18 mouse cellular contexts compared by ENCODE assay signal in genomic region chr13:56176310-56176709, GRCm38 (mm10). TPM values are rescaled to one million over a fixed set of nuclear protein-coding genes. Genes with fewer than 3 reads are reported as not detected.
A peak's percentile ranks its signal among the peaks of the same experiment; 100 is the strongest.
DNase-seq lines count a peak whose midpoint lies in the region; ATAC-seq and TF ChIP-seq lines count a peak whose summit lies in the region.
"Had no signal": no experiment of that assay in that cellular context is flagged by ENCODE, and none has a peak within 500 bp of the region (broad histone marks: within the 10 kb centered on the region; RNA-seq: fewer than 3 reads in every experiment).

No protein-coding gene starts in this region.

- no peak for ATAC-seq in limb, embryonic 15.5 days (ENCODE audit: insufficient number of reproducible peaks, low FRiP score, low TSS enrichment, low read depth)
- no peak for ATAC-seq in kidney, embryonic 15.5 days (replicated peaks; ENCODE audit: low FRiP score)
- ATAC-seq: hindbrain, embryonic 16.5 days; intestine, embryonic 16.5 days had no signal

- no peaks in the 10 kb centered on the region for H3K9me3 ChIP-seq in embryonic facial prominence, embryonic 10.5 days
- H3K9me3 ChIP-seq in limb, embryonic 15.5 days = no peaks in the 10 kb centered on the region
- H3K9me3 ChIP-seq in kidney, embryonic 15.5 days (replicated peaks) = no peaks in the 10 kb centered on the region
- H3K9me3 ChIP-seq: heart, embryonic 15.5 days; midbrain, embryonic 10.5 days had no signal

- peaks cover 16% of the 10 kb centered on the region for H3K4me1 ChIP-seq in bone marrow, adult 2 months (ENCODE audit: control insufficient read depth, insufficient read depth, low read length)
- peaks cover 38% of the 10 kb centered on the region for H3K4me1 ChIP-seq in embryonic facial prominence, embryonic 10.5 days
- H3K4me1 ChIP-seq in limb, embryonic 15.5 days = peaks cover 38% of the 10 kb centered on the region
- H3K4me1 ChIP-seq in thymus, adult 2 months (replicated peaks; ENCODE audit: control insufficient read depth, insufficient read depth, low read length) = peaks cover 58% of the 10 kb centered on the region
- H3K4me1 ChIP-seq in kidney, embryonic 15.5 days = peaks cover 9% of the 10 kb centered on the region; the same call in 1 of the 2 replicates
- H3K4me1 ChIP-seq: midbrain, embryonic 10.5 days had no signal

- DNase-seq in embryonic facial prominence, embryonic 10.5 days (ENCODE audit: low spot score) = no peak
- DNase-seq in thymus, adult 2 months = peak; percentile 54
- DNase-seq in cerebellum, postnatal 10 days = no peak
- DNase-seq in spleen, adult 18-20 months = no peak
- DNase-seq in right cerebral cortex, adult 18-20 months = no peak
- DNase-seq: adrenal gland, adult 2 months; cerebellum, postnatal 14 days; gastrocnemius, postnatal 14 days; heart, adult 2 months; lung, adult 18-20 months; retina, postnatal 1 day had no signal

- peak overlapping the region; percentile 87 for H3K27ac ChIP-seq in bone marrow, adult 2 months (ENCODE audit: control insufficient read depth, insufficient read depth, low read depth, low read length, poor library complexity)
- H3K27ac ChIP-seq in embryonic facial prominence, embryonic 10.5 days (replicated peaks) = 0 out of 2 replicates have a peak overlapping the region, but pooled peaks have one; percentile 10
- H3K27ac ChIP-seq in limb, embryonic 15.5 days = peak overlapping the region; percentile 28; the same call in 1 of the 2 replicates
- peak overlapping the region; percentile 91 for H3K27ac ChIP-seq in thymus, adult 2 months (ENCODE audit: control insufficient read depth, insufficient read depth, low read length)
- H3K27ac ChIP-seq in kidney, embryonic 15.5 days = no peak overlapping the region
- H3K27ac ChIP-seq: heart, adult 2 months; heart, embryonic 15.5 days; midbrain, embryonic 10.5 days had no signal

- no peak for TF ChIP-seq POLR2A in bone marrow, adult 2 months (IDR thresholded peaks at IDR 0.05; ENCODE audit: borderline replicate concordance, control insufficient read depth, low read depth, low read length)
- TF ChIP-seq POLR2A in thymus, adult 2 months (IDR thresholded peaks at IDR 0.05; ENCODE audit: control insufficient read depth, extremely low read depth, insufficient read depth, low read length, poor library complexity) = no peak

- no peak overlapping the region for H3K9ac ChIP-seq in limb, embryonic 15.5 days
- no peak overlapping the region for H3K9ac ChIP-seq in kidney, embryonic 15.5 days
- H3K9ac ChIP-seq: heart, embryonic 15.5 days had no signal

- H3K36me3 ChIP-seq in embryonic facial prominence, embryonic 10.5 days (replicated peaks) = no peaks in the 10 kb centered on the region
- H3K36me3 ChIP-seq in limb, embryonic 15.5 days = no peaks in the 10 kb centered on the region
- no peaks in the 10 kb centered on the region for H3K36me3 ChIP-seq in thymus, adult 2 months (ENCODE audit: control insufficient read depth, insufficient read depth, low read length)
- H3K36me3 ChIP-seq in kidney, embryonic 15.5 days = no peaks in the 10 kb centered on the region
- H3K36me3 ChIP-seq: heart, embryonic 15.5 days; midbrain, embryonic 10.5 days had no signal

- no peak overlapping the region for H3K4me2 ChIP-seq in limb, embryonic 15.5 days
- no peak overlapping the region for H3K4me2 ChIP-seq in kidney, embryonic 15.5 days
- H3K4me2 ChIP-seq: heart, embryonic 15.5 days had no signal

- WGBS in bone marrow, adult 2 months = 52% methylated on average over 9 of the region's 9 CpGs
- 91% methylated on average over 9 of the region's 9 CpGs for WGBS in embryonic facial prominence, embryonic 10.5 days
- 72% methylated on average over 9 of the region's 9 CpGs for WGBS in limb, embryonic 15.5 days
- 19% methylated on average over 9 of the region's 9 CpGs for WGBS in thymus, adult 2 months
- 79% methylated on average over 9 of the region's 9 CpGs for WGBS in kidney, embryonic 15.5 days

- TF ChIP-seq CTCF in bone marrow, adult 2 months (IDR thresholded peaks at IDR 0.05; ENCODE audit: control insufficient read depth, insufficient read depth, low read length) = no peak
- no peak for TF ChIP-seq CTCF in thymus, adult 2 months (IDR thresholded peaks at IDR 0.05; ENCODE audit: borderline replicate concordance, control insufficient read depth, extremely low read depth, insufficient read depth, low read length, poor library complexity)

- peak overlapping the region; percentile 27 for H3K4me3 ChIP-seq in bone marrow, adult 2 months (replicated peaks; ENCODE audit: control insufficient read depth, low read depth, low read length)
- H3K4me3 ChIP-seq in embryonic facial prominence, embryonic 10.5 days = no peak overlapping the region
- H3K4me3 ChIP-seq in limb, embryonic 15.5 days = no peak overlapping the region
- H3K4me3 ChIP-seq in thymus, adult 2 months (ENCODE audit: control insufficient read depth, insufficient read depth, low read length) = peak overlapping the region; percentile 1; the same call in 1 of the 2 replicates
- H3K4me3 ChIP-seq in kidney, embryonic 15.5 days (replicated peaks) = no peak overlapping the region
- H3K4me3 ChIP-seq: heart, adult 2 months; heart, embryonic 15.5 days; midbrain, embryonic 10.5 days had no signal

- peaks cover 39% of the 10 kb centered on the region; the same call in 1 of the 2 replicates for H3K27me3 ChIP-seq in embryonic facial prominence, embryonic 10.5 days (replicated peaks; ENCODE audit: low read depth, poor library complexity, severe bottlenecking)
- H3K27me3 ChIP-seq in limb, embryonic 15.5 days = no peaks in the 10 kb centered on the region
- no peaks in the 10 kb centered on the region for H3K27me3 ChIP-seq in thymus, adult 2 months (ENCODE audit: control insufficient read depth, insufficient read depth, low read length)
- H3K27me3 ChIP-seq in kidney, embryonic 15.5 days = no peaks in the 10 kb centered on the region

RNA-seq across cellular contexts. Expression of gene Tifab, which starts 2.4 kb away (rescaled TPM):
- polyA plus RNA-seq in bone marrow, adult 2 months (2011; ENCODE audit: insufficient read depth, insufficient read length, low replicate concordance, missing spikeins) = 22.4 and 70.7 TPM in 2 replicates
- 1.3 and 1.5 TPM in 2 replicates for polyA plus RNA-seq in embryonic facial prominence, embryonic 10.5 days (2016; fragmentation: Nextera tagmentation; extraction: Ambion mirVana)
- 3.2 and 3.8 TPM in 2 replicates for polyA plus RNA-seq in limb, embryonic 15.5 days (2015; fragmentation: Nextera tagmentation; extraction: Ambion mirVana)
- 8.3 and 9.4 TPM in 2 replicates for polyA plus RNA-seq in thymus, adult 2 months (2012; rRNA removed)
- polyA plus RNA-seq in kidney, embryonic 15.5 days (2015; fragmentation: Nextera tagmentation; extraction: Ambion mirVana) = 2.1 and 2.4 TPM in 2 replicates

RNA-seq across cellular contexts. Expression of gene H2afy, which starts 40.1 kb away (rescaled TPM):
- 99.1 and 137 TPM in 2 replicates for polyA plus RNA-seq in bone marrow, adult 2 months (2011; ENCODE audit: insufficient read depth, insufficient read length, low replicate concordance, missing spikeins)
- polyA plus RNA-seq in embryonic facial prominence, embryonic 10.5 days (2016; fragmentation: Nextera tagmentation; extraction: Ambion mirVana) = 478 and 497 TPM in 2 replicates
- polyA plus RNA-seq in limb, embryonic 15.5 days (2015; fragmentation: Nextera tagmentation; extraction: Ambion mirVana) = 242 and 272 TPM in 2 replicates
- polyA plus RNA-seq in thymus, adult 2 months (2012; rRNA removed) = 316 and 458 TPM in 2 replicates
- polyA plus RNA-seq in kidney, embryonic 15.5 days (2015; fragmentation: Nextera tagmentation; extraction: Ambion mirVana) = 395 and 406 TPM in 2 replicates

Comparison
In these comparisons a context has a peak if more than half of its experiments do, and no peak if none do; other contexts are left out.
1. H3K4me3 ChIP-seq: peak in bone marrow, adult 2 months (single experiment) and thymus, adult 2 months (single experiment); none in embryonic facial prominence, embryonic 10.5 days (single experiment), limb, embryonic 15.5 days (single experiment) and kidney, embryonic 15.5 days (single experiment).